In genomic region chr12:33962118-33962772, GRCm38 (mm10) we compare ENCODE assay signal across 14 mouse cellular contexts. TPM values are rescaled to one million over a fixed set of nuclear protein-coding genes. Genes with fewer than 3 reads are reported as not detected.
A peak's percentile ranks its signal among the peaks of the same experiment; 100 is the strongest.
DNase-seq lines count a peak whose midpoint lies in the region; ATAC-seq lines count a peak whose summit lies in the region.
"Had no signal": no experiment of that assay in that cellular context is flagged by ENCODE, and none has a peak within 500 bp of the region (broad histone marks: within the 10 kb centered on the region; RNA-seq: fewer than 3 reads in every experiment).

No protein-coding gene starts in this region.

- peaks cover 13% of the 10 kb centered on the region for H3K4me1 ChIP-seq in hindbrain, embryonic 11.5 days (replicated peaks; ENCODE audit: control insufficient read depth, insufficient read depth, low read length)
- peaks cover 5% of the 10 kb centered on the region; the same call in 1 of the 2 replicates for H3K4me1 ChIP-seq in hindbrain, embryonic 14.5 days (replicated peaks; ENCODE audit: control insufficient read depth, insufficient read depth, low read length)
- peaks cover 2% of the 10 kb centered on the region; the same call in 1 of the 2 replicates for H3K4me1 ChIP-seq in brown adipose tissue, adult 24 weeks (ENCODE audit: control insufficient read depth, insufficient read depth, insufficient read length, low read length)
- peaks cover 66% of the 10 kb centered on the region for H3K4me1 ChIP-seq in limb, embryonic 10.5 days

- H3K4me2 ChIP-seq in hindbrain, embryonic 11.5 days (replicated peaks; ENCODE audit: low read depth, low read length) = no peak overlapping the region
- H3K4me2 ChIP-seq in hindbrain, embryonic 14.5 days (replicated peaks) = no peak overlapping the region

- H3K4me3 ChIP-seq in hindbrain, embryonic 11.5 days (ENCODE audit: low read depth, low read length) = no peak overlapping the region; the same call in 1 of the 2 replicates
- no peak overlapping the region for H3K4me3 ChIP-seq in hindbrain, embryonic 14.5 days (replicated peaks; ENCODE audit: low read length)
- H3K4me3 ChIP-seq in brown adipose tissue, adult 24 weeks (ENCODE audit: insufficient read depth, low read depth, low read length) = 0 out of 2 replicates have a peak overlapping the region, but pooled peaks have one; percentile 6
- peak overlapping the region; percentile 96 for H3K4me3 ChIP-seq in limb, embryonic 10.5 days

- no peak overlapping the region for H3K9ac ChIP-seq in hindbrain, embryonic 11.5 days (ENCODE audit: low read depth, low read length)
- H3K9ac ChIP-seq in hindbrain, embryonic 14.5 days = no peak overlapping the region

- H3K27ac ChIP-seq in hindbrain, embryonic 11.5 days (ENCODE audit: low read depth, low read length) = no peak overlapping the region
- H3K27ac ChIP-seq in hindbrain, embryonic 14.5 days = no peak overlapping the region
- 0 out of 2 replicates have a peak overlapping the region, but pooled peaks have one; percentile 7 for H3K27ac ChIP-seq in brown adipose tissue, adult 24 weeks (replicated peaks; ENCODE audit: low read depth, low read length)
- H3K27ac ChIP-seq in limb, embryonic 10.5 days = peak overlapping the region; percentile 100

- 1% methylated on average over 17 of the region's 17 CpGs for WGBS in hindbrain, embryonic 11.5 days
- under 1% methylated on average over 17 of the region's 17 CpGs for WGBS in hindbrain, embryonic 14.5 days
- WGBS in limb, embryonic 10.5 days = 3% methylated on average over 17 of the region's 17 CpGs

- H3K36me3 ChIP-seq in hindbrain, embryonic 11.5 days (ENCODE audit: control insufficient read depth, insufficient read depth, low read length) = no peaks in the 10 kb centered on the region
- H3K36me3 ChIP-seq in hindbrain, embryonic 14.5 days (replicated peaks; ENCODE audit: control insufficient read depth, insufficient read depth) = no peaks in the 10 kb centered on the region
- H3K36me3 ChIP-seq in limb, embryonic 10.5 days = peaks cover 24% of the 10 kb centered on the region

- H3K9me3 ChIP-seq in hindbrain, embryonic 11.5 days (ENCODE audit: control insufficient read depth, low read length) = no peaks in the 10 kb centered on the region
- H3K9me3 ChIP-seq in hindbrain, embryonic 14.5 days (ENCODE audit: control insufficient read depth, low read length) = no peaks in the 10 kb centered on the region
- H3K9me3 ChIP-seq in limb, embryonic 10.5 days (replicated peaks) = no peaks in the 10 kb centered on the region

- H3K27me3 ChIP-seq in hindbrain, embryonic 11.5 days (ENCODE audit: control insufficient read depth, insufficient read depth, low read length) = peaks cover 81% of the 10 kb centered on the region
- H3K27me3 ChIP-seq in hindbrain, embryonic 14.5 days (ENCODE audit: control insufficient read depth, insufficient read depth, low read length) = peaks cover 85% of the 10 kb centered on the region
- 0 out of 2 replicates have a peak, but pooled peaks cover 3% of the 10 kb centered on the region for H3K27me3 ChIP-seq in limb, embryonic 10.5 days (ENCODE audit: low read depth, poor library complexity, severe bottlenecking)

- ATAC-seq in hindbrain, embryonic 11.5 days (ENCODE audit: low FRiP score) = no peak
- ATAC-seq in hindbrain, embryonic 14.5 days (ENCODE audit: low FRiP score) = no peak
- ATAC-seq: activated CD4-positive, CD25-positive, alpha-beta regulatory T cell, adult 4 months had no signal

- peak; percentile 63 for DNase-seq in hindbrain, embryonic 11.5 days (ENCODE audit: low spot score)
- no peak for DNase-seq in hindbrain, embryonic 14.5 days (ENCODE audit: low spot score)
- peak; percentile 69 for DNase-seq in embryo, embryonic 9.5 days (ENCODE audit: extremely low spot score)
- peak; percentile 63 for DNase-seq in limb, embryonic 10.5 days (ENCODE audit: low spot score)
- no peak for DNase-seq in kidney, adult 9 months
- no peak for DNase-seq in urinary bladder, postnatal 10 days (ENCODE audit: low spot score)
- DNase-seq in right cerebral cortex, postnatal 10 days (ENCODE audit: low spot score in 2 of 2) = no peak
- DNase-seq: heart, adult 11 months; layer of hippocampus, postnatal 36 days; lung, adult 18-20 months; thymus, postnatal 36 days had no signal

RNA-seq across cellular contexts. Expression of gene Twist1, which starts 4.8 kb away (rescaled TPM):
- polyA plus RNA-seq in hindbrain, embryonic 11.5 days (2014; fragmentation: Nextera tagmentation; extraction: Ambion mirVana) = 23.6 and 29.4 TPM in 2 replicates
- polyA plus RNA-seq in hindbrain, embryonic 14.5 days (2014; fragmentation: Nextera tagmentation; extraction: Ambion mirVana) = 1.5 and 1.9 TPM in 2 replicates
- 20.2 and 23.3 TPM in 2 replicates for polyA plus RNA-seq in brown adipose tissue, adult 24 weeks (2012; ENCODE audit: insufficient read depth, insufficient read length, missing spikeins)
- polyA plus RNA-seq in limb, embryonic 10.5 days (2016; fragmentation: Nextera tagmentation; extraction: Ambion mirVana) = 31.0 and 33.4 TPM in 2 replicates
- polyA plus RNA-seq: activated CD4-positive, CD25-positive, alpha-beta regulatory T cell, adult 4 months had no signal

RNA-seq across cellular contexts. Expression of gene Ferd3l, which starts 34.0 kb away (rescaled TPM):
- polyA plus RNA-seq in hindbrain, embryonic 11.5 days (2014; fragmentation: Nextera tagmentation; extraction: Ambion mirVana) = 1.5 and 2.9 TPM in 2 replicates
- polyA plus RNA-seq in hindbrain, embryonic 14.5 days (2014; fragmentation: Nextera tagmentation; extraction: Ambion mirVana) = 0.68 TPM in 1 of 2 replicates, not detected in the other
- polyA plus RNA-seq in brown adipose tissue, adult 24 weeks (2012; ENCODE audit: insufficient read depth, insufficient read length, missing spikeins) = not detected in 2 replicates
- not detected in 2 replicates for polyA plus RNA-seq in limb, embryonic 10.5 days (2016; fragmentation: Nextera tagmentation; extraction: Ambion mirVana)
- polyA plus RNA-seq: activated CD4-positive, CD25-positive, alpha-beta regulatory T cell, adult 4 months; kidney, embryonic 14.5 days had no signal

Comparison
In these comparisons a context has a peak if more than half of its experiments do, and no peak if none do; other contexts are left out.
1. DNase-seq: peak in hindbrain, embryonic 11.5 days (single experiment), embryo, embryonic 9.5 days (single experiment) and limb, embryonic 10.5 days (single experiment); none in hindbrain, embryonic 14.5 days (single experiment), kidney, adult 9 months (single experiment), urinary bladder, postnatal 10 days (single experiment) and right cerebral cortex, postnatal 10 days (0 of 2).
2. H3K27ac ChIP-seq: peak in brown adipose tissue, adult 24 weeks (single experiment) and limb, embryonic 10.5 days (single experiment); none in hindbrain, embryonic 11.5 days (single experiment) and hindbrain, embryonic 14.5 days (single experiment).
3. H3K4me3 ChIP-seq: peak in brown adipose tissue, adult 24 weeks (single experiment) and limb, embryonic 10.5 days (single experiment); none in hindbrain, embryonic 11.5 days (single experiment) and hindbrain, embryonic 14.5 days (single experiment).